Mouse (Mus musculus) embryonic facial prominence, embryonic 13.5 days (tissue): Measurements from ENCODE around the gene AC124108.1. TPM values are rescaled to one million over a fixed set of nuclear protein-coding genes. Genes with fewer than 3 reads are reported as not detected.

Experiments
- ATAC-seq: fragments of 200-750 bp; cut with Nextera tagmentation; 2 replicates; pipeline ENCODE4 v1.8.0; 2017; ENCODE audit warnings: low read depth; ENCODE audit not compliant: insufficient number of reproducible peaks, insufficient read depth, low FRiP score, low TSS enrichment
- H3K27ac ChIP-seq: fragments of 300-500 bp; sonication (generic); 2 replicates; pipeline ENCODE4 v1.5.1; 2015; ENCODE audit warnings: moderate library complexity, mild to moderate bottlenecking, inconsistent platforms
- H3K27me3 ChIP-seq: fragments of 300-500 bp; sonication (generic); 2 replicates; pipeline ENCODE4 v1.6.1; 2015; ENCODE audit warnings: mild to moderate bottlenecking, inconsistent platforms
- H3K36me3 ChIP-seq: fragments of 300-500 bp; sonication (generic); 2 replicates; pipeline ENCODE4 v1.6.1; 2015; ENCODE audit warnings: mild to moderate bottlenecking, inconsistent platforms
- H3K4me1 ChIP-seq: fragments of 300-500 bp; sonication (generic); 2 replicates; pipeline ENCODE4 v1.6.1; 2015; ENCODE audit warnings: inconsistent platforms
- H3K4me2 ChIP-seq: fragments of 300-500 bp; sonication (generic); 2 replicates; pipeline ENCODE4 v1.6.1; 2015; ENCODE audit warnings: moderate library complexity, mild to moderate bottlenecking, inconsistent platforms
- H3K4me3 ChIP-seq: fragments of 300-500 bp; sonication (generic); 2 replicates; pipeline ENCODE4 v1.5.1; 2015; ENCODE audit warnings: mild to moderate bottlenecking, inconsistent platforms
- H3K9ac ChIP-seq: fragments of 300-500 bp; sonication (generic); 2 replicates; pipeline ENCODE4 v1.6.1; 2015; ENCODE audit warnings: mild to moderate bottlenecking, inconsistent platforms
- H3K9me3 ChIP-seq: fragments of 300-500 bp; sonication (generic); 2 replicates; pipeline ENCODE4 v1.6.1; 2016; ENCODE audit warnings: inconsistent platforms
- WGBS: fragments of 180-500 bp; shearing (Covaris S2); methylation state at CpG from one replicate; pipeline ENCODE4 v1.1.7; 2015; ENCODE audit warnings: mixed read lengths; 5-methylcytosine and 5-hydroxymethylcytosine counted together
- polyA plus RNA-seq: library from polyadenylated mRNA; unstranded; fragments of >200 nt; fragmentation: Nextera tagmentation; extraction: Ambion mirVana; gene quantifications from 2 replicates; pipeline ENCODE4 v1.2.1, GENCODE M21; 2015

Gene AC124108.1
- polyA plus RNA-seq, 1 experiment from 2014 or later: 0.34 TPM

- Histone ChIP-seq H3K4me3 (no peak overlapping the region), H3K9me3 (no peaks in the 10 kb centered on the region), H3K27ac (no peak overlapping the region), H3K36me3 (no peaks in the 10 kb centered on the region), H3K4me2 (no peak overlapping the region), H3K9ac (peak overlapping the region; percentile 2; the same call in 1 of the 2 replicates), H3K4me1 (peaks cover 54% of the 10 kb centered on the region), H3K27me3 (peaks cover 95% of the 10 kb centered on the region)
- WGBS: 42% methylated on average over 9 of the region's 9 CpGs
- no peak for ATAC-seq
Observed at GRCm38 (mm10) chr1:132195100-132195499, 3.8 kb downstream of the AC124108.1 start.

GRCm38 (mm10) chr1:132195681-132196080 lies 4.4 kb downstream of the AC124108.1 start:
- H3K9me3 ChIP-seq: no peaks in the 10 kb centered on the region
- 40% methylated on average over 5 of the region's 5 CpGs for WGBS
- no peak overlapping the region for H3K9ac ChIP-seq
- H3K4me3 ChIP-seq: no peak overlapping the region
- no peaks in the 10 kb centered on the region for H3K36me3 ChIP-seq
- no peak overlapping the region for H3K4me2 ChIP-seq
- peaks cover 95% of the 10 kb centered on the region for H3K27me3 ChIP-seq
- ATAC-seq: no peak
- H3K4me1 ChIP-seq: peaks cover 54% of the 10 kb centered on the region
- H3K27ac ChIP-seq: no peak overlapping the region

- Histone ChIP-seq H3K9me3 (no peaks in the 10 kb centered on the region), H3K4me3 (no peak overlapping the region), H3K9ac (no peak overlapping the region), H3K36me3 (no peaks in the 10 kb centered on the region), H3K4me1 (peaks cover 49% of the 10 kb centered on the region), H3K4me2 (no peak overlapping the region), H3K27me3 (peaks cover 90% of the 10 kb centered on the region), H3K27ac (no peak overlapping the region)
- WGBS: 18% methylated on average over 7 of the region's 7 CpGs
- ATAC-seq: no peak
Observed at GRCm38 (mm10) chr1:132196337-132196736, 5.1 kb downstream of the AC124108.1 start.

- H3K4me1 ChIP-seq: peaks cover 39% of the 10 kb centered on the region
- no peak for ATAC-seq
Observed at GRCm38 (mm10) chr1:132197666-132198065, 6.4 kb downstream of the AC124108.1 start.

GRCm38 (mm10) chr1:132198401-132199071 lies 7.3 kb downstream of the AC124108.1 start:
- WGBS: 81% methylated on average over 16 of the region's 16 CpGs
- Histone ChIP-seq H3K4me3 (no peak overlapping the region), H3K27me3 (peaks cover 77% of the 10 kb centered on the region), H3K9me3 (no peaks in the 10 kb centered on the region), H3K36me3 (no peaks in the 10 kb centered on the region), H3K27ac (no peak overlapping the region), H3K4me1 (peaks cover 35% of the 10 kb centered on the region), H3K9ac (no peak overlapping the region), H3K4me2 (no peak overlapping the region)
- no peak for ATAC-seq

More at GRCm38 (mm10) chr1:132197666-132198065, 6.4 kb downstream of the AC124108.1 start:
- no peaks in the 10 kb centered on the region for H3K36me3 ChIP-seq
- no peak overlapping the region for H3K9ac ChIP-seq
- H3K27ac ChIP-seq: no peak overlapping the region
- no peaks in the 10 kb centered on the region for H3K9me3 ChIP-seq
- WGBS: 16% methylated on average over 9 of the region's 9 CpGs
- peaks cover 86% of the 10 kb centered on the region for H3K27me3 ChIP-seq
- no peak overlapping the region for H3K4me2 ChIP-seq
- H3K4me3 ChIP-seq: no peak overlapping the region

GRCm38 (mm10) chr1:132199244-132199643 lies 8.0 kb downstream of the AC124108.1 start:
- ATAC-seq: no peak
- no peak overlapping the region; the same call in 1 of the 2 replicates for H3K4me2 ChIP-seq
- H3K27ac ChIP-seq: no peak overlapping the region
- no peak overlapping the region for H3K9ac ChIP-seq
- H3K36me3 ChIP-seq: no peaks in the 10 kb centered on the region
- no peak overlapping the region for H3K4me3 ChIP-seq
- peaks cover 70% of the 10 kb centered on the region for H3K27me3 ChIP-seq
- no peaks in the 10 kb centered on the region for H3K9me3 ChIP-seq
- 68% methylated on average over 6 of the region's 6 CpGs for WGBS
- H3K4me1 ChIP-seq: peaks cover 31% of the 10 kb centered on the region

- Histone ChIP-seq H3K36me3 (no peaks in the 10 kb centered on the region), H3K27ac (peak overlapping the region; percentile 51), H3K27me3 (peaks cover 63% of the 10 kb centered on the region), H3K4me2 (peak overlapping the region; percentile 54), H3K9me3 (no peaks in the 10 kb centered on the region), H3K4me3 (peak overlapping the region; percentile 36), H3K9ac (peak overlapping the region; percentile 62; the same call in 1 of the 2 replicates), H3K4me1 (peaks cover 31% of the 10 kb centered on the region)
- ATAC-seq: no peak
- WGBS: 9% methylated on average over 12 of the region's 12 CpGs
Observed at GRCm38 (mm10) chr1:132199934-132200333, 8.7 kb downstream of the AC124108.1 start.

- peak overlapping the region; percentile 60 for H3K27ac ChIP-seq
- peak overlapping the region; percentile 36 for H3K4me3 ChIP-seq
- peak overlapping the region; percentile 62 for H3K9ac ChIP-seq
- no peaks in the 10 kb centered on the region for H3K36me3 ChIP-seq
- WGBS: 9% methylated on average over 11 of the region's 11 CpGs
- H3K4me2 ChIP-seq: peak overlapping the region; percentile 54
- peaks cover 54% of the 10 kb centered on the region for H3K27me3 ChIP-seq
- ATAC-seq: peak; percentile 88
- H3K9me3 ChIP-seq: no peaks in the 10 kb centered on the region
- H3K4me1 ChIP-seq: peaks cover 32% of the 10 kb centered on the region
Observed at GRCm38 (mm10) chr1:132200562-132201510, 9.6 kb downstream of the AC124108.1 start.

- peaks cover 32% of the 10 kb centered on the region for H3K4me1 ChIP-seq
- H3K4me3 ChIP-seq: peak overlapping the region; percentile 36
- H3K4me2 ChIP-seq: peak overlapping the region; percentile 54
- H3K36me3 ChIP-seq: no peaks in the 10 kb centered on the region
- no peaks in the 10 kb centered on the region for H3K9me3 ChIP-seq
- no peak for ATAC-seq
- H3K27ac ChIP-seq: peak overlapping the region; percentile 60
- 30% methylated on average over 4 of the region's 4 CpGs for WGBS
- peaks cover 53% of the 10 kb centered on the region for H3K27me3 ChIP-seq
- H3K9ac ChIP-seq: peak overlapping the region; percentile 62
Observed at GRCm38 (mm10) chr1:132201511-132201860, 10.2 kb downstream of the AC124108.1 start.

GRCm38 (mm10) chr1:132201936-132202335 lies 10.7 kb downstream of the AC124108.1 start:
- 66% methylated on average over 2 of the region's 2 CpGs for WGBS
- H3K27me3 ChIP-seq: peaks cover 48% of the 10 kb centered on the region
- H3K9ac ChIP-seq: peak overlapping the region; percentile 62
- no peaks in the 10 kb centered on the region for H3K36me3 ChIP-seq
- ATAC-seq: no peak
- peak overlapping the region; percentile 54 for H3K4me2 ChIP-seq
- peak overlapping the region; percentile 36; the same call in 1 of the 2 replicates for H3K4me3 ChIP-seq
- H3K9me3 ChIP-seq: no peaks in the 10 kb centered on the region
- peak overlapping the region; percentile 60; the same call in 1 of the 2 replicates for H3K27ac ChIP-seq
- H3K4me1 ChIP-seq: peaks cover 28% of the 10 kb centered on the region

GRCm38 (mm10) chr1:132202771-132203170 lies 11.5 kb downstream of the AC124108.1 start:
- Histone ChIP-seq H3K4me1 (peaks cover 30% of the 10 kb centered on the region), H3K27me3 (peaks cover 40% of the 10 kb centered on the region), H3K4me3 (no peak overlapping the region), H3K9me3 (no peaks in the 10 kb centered on the region), H3K9ac (no peak overlapping the region), H3K4me2 (no peak overlapping the region), H3K27ac (no peak overlapping the region), H3K36me3 (no peaks in the 10 kb centered on the region)
- 90% methylated on average over 5 of the region's 5 CpGs for WGBS
- no peak for ATAC-seq
